Mouse (Mus musculus): Measurements from ENCODE around the gene Gbx2. TPM values are rescaled to one million over a fixed set of nuclear protein-coding genes. Genes with fewer than 3 reads are reported as not detected.

Gene Gbx2
- polyA plus RNA-seq, 1 experiment from 2014 or later, result 33.0 TPM

DNA sequence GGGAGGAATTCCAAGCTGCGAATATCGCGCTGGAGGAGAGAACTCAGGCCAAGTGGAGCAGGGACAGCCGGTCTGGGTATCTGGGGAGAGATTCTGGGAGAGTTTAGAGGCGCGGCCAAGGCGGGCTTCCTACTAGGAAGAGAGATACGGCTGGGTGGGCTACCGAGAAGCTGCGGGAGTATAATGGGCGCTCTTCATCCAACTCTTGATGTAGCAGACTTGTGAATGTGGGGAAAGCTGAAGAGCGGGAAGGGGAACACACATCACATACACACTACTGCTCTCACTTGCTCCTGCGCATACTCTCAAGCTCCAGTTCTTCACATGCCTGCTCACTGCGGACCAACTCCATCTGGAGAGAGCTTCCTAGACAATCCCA is 7.3 kb downstream of the Gbx2 start:
- WGBS, result 14% methylated on average over 14 of the region's 14 CpGs
- H3K4me3 ChIP-seq (ENCODE audit: low read length), result no peak overlapping the region

DNA sequence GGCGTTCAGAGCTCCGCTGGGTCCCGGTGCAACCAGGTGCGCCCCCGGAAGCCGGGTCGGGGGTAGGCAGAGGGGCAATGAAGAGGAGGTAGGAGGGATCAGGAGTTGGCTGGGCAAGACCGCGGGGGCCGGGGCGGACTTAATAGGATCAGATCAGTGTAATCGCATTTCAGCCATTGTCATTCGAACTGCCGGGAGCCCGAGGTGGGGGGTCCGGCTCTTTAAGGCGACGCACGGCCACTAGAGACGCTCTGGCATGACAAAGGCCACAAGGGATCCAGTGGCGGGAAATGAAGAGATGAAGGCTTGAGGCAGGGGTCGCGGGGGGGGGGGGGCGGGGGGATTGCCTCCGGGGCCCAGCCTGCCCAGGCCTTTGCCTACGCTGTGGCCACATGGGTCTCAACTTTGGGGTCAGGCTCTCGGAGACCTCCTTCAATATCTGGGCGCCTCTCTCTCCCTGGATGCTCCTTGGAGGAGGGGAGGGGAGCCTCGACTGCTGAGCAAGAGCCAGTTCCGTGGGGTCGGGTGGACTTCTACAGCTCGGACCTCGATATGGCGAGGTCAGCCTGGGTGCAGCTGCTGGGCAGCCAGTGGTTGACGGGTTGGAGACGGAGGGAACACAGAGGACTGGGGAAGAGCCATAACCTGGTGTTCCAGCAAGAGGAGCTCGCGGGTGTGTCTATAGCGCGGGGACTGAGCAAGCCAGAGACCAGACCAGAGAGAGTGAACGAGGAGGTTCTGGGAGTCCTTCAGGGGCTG is 7.9 kb downstream of the Gbx2 start:
- Histone ChIP-seq H3K4me1 (ENCODE audit: control insufficient read depth, insufficient read depth, low read depth, low read length) (peaks cover 21% of the 10 kb centered on the region), H3K4me3 (ENCODE audit: low read length) (peak overlapping the region; percentile 16), H3K27ac (ENCODE audit: low read depth, low read length) (no peak overlapping the region), H3K9ac (ENCODE audit: low read depth, low read length) (no peak overlapping the region), H3K9me3 (ENCODE audit: control insufficient read depth, low read length) (no peaks in the 10 kb centered on the region), H3K36me3 (ENCODE audit: control insufficient read depth, insufficient read depth, low read length) (no peaks in the 10 kb centered on the region), H3K27me3 (replicated peaks; ENCODE audit: control insufficient read depth, insufficient read depth, low read length) (peaks cover 62% of the 10 kb centered on the region), H3K4me2 (ENCODE audit: low read length) (peak overlapping the region; percentile 51)
- 0 out of 2 replicates have a peak, but pooled peaks have one; percentile 24 for ATAC-seq
- 2% methylated on average over 36 of the region's 41 CpGs for WGBS

More for the DNA sequence above, 7.3 kb downstream of the Gbx2 start:
- H3K4me1 ChIP-seq (ENCODE audit: control insufficient read depth, insufficient read depth, low read depth, low read length), result peaks cover 21% of the 10 kb centered on the region
- H3K9me3 ChIP-seq (ENCODE audit: control insufficient read depth, low read length), result no peaks in the 10 kb centered on the region
- no peak for ATAC-seq
- no peak overlapping the region for H3K27ac ChIP-seq (ENCODE audit: low read depth, low read length)
- no peaks in the 10 kb centered on the region for H3K36me3 ChIP-seq (ENCODE audit: control insufficient read depth, insufficient read depth, low read length)
- peaks cover 64% of the 10 kb centered on the region for H3K27me3 ChIP-seq (replicated peaks; ENCODE audit: control insufficient read depth, insufficient read depth, low read length)
- H3K9ac ChIP-seq (ENCODE audit: low read depth, low read length), result no peak overlapping the region
- peak overlapping the region; percentile 51 for H3K4me2 ChIP-seq (ENCODE audit: low read length)

DNA sequence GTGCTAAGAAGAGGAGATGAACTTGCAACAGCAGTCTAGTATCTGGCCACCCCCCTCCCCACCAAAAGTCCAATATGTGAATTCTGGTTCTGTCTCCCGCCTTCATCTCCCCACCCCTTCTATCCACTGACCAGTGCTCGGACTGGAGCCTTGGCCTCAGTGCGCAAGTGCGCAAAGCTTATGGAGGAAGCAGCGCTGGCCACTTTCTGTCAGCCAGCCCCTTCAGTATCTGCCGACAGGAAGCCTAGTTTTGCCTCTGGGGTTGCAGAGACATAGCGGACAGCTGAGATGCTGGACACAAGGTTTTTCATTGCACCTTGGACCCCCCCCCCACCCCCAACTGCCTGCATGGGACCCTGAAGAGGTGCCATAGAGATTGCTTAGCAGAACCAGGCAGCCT is 8.7 kb downstream of the Gbx2 start:
- Histone ChIP-seq H3K4me2 (ENCODE audit: low read length) (peak overlapping the region; percentile 51), H3K27ac (ENCODE audit: low read depth, low read length) (no peak overlapping the region), H3K27me3 (replicated peaks; ENCODE audit: control insufficient read depth, insufficient read depth, low read length) (peaks cover 64% of the 10 kb centered on the region), H3K4me3 (ENCODE audit: low read length) (no peak overlapping the region), H3K4me1 (ENCODE audit: control insufficient read depth, insufficient read depth, low read depth, low read length) (peaks cover 21% of the 10 kb centered on the region), H3K36me3 (ENCODE audit: control insufficient read depth, insufficient read depth, low read length) (no peaks in the 10 kb centered on the region), H3K9me3 (ENCODE audit: control insufficient read depth, low read length) (no peaks in the 10 kb centered on the region), H3K9ac (ENCODE audit: low read depth, low read length) (no peak overlapping the region)
- 6% methylated on average over 7 of the region's 7 CpGs for WGBS
- no peak for ATAC-seq

DNA sequence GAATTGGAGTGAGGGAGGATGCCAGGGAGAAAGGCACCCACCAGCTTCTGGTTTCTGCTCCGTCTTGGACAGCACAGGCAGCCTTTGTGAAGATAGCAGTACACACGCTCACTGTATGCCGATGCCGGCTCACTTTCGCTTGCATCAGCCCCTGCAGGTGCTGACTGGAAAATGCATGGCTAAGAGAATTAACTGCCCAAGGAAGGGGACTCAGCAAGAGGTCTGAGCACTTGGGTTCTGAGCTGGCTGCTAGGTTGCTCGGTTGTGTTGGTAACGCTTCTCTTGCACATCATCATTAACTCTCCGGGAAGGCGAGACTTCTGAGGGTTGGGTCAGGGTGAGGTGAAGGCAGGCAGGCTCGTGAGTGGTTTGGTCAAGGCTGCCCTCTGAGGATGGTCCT is 9.2 kb downstream of the Gbx2 start:
- Histone ChIP-seq H3K9ac (ENCODE audit: low read depth, low read length) (no peak overlapping the region), H3K36me3 (ENCODE audit: control insufficient read depth, insufficient read depth, low read length) (no peaks in the 10 kb centered on the region), H3K9me3 (ENCODE audit: control insufficient read depth, low read length) (no peaks in the 10 kb centered on the region), H3K27ac (ENCODE audit: low read depth, low read length) (no peak overlapping the region), H3K4me3 (ENCODE audit: low read length) (no peak overlapping the region), H3K4me1 (ENCODE audit: control insufficient read depth, insufficient read depth, low read depth, low read length) (peaks cover 21% of the 10 kb centered on the region), H3K4me2 (ENCODE audit: low read length) (peak overlapping the region; percentile 51; the same call in 1 of the 2 replicates), H3K27me3 (replicated peaks; ENCODE audit: control insufficient read depth, insufficient read depth, low read length) (peaks cover 63% of the 10 kb centered on the region)
- ATAC-seq, result no peak
- 5% methylated on average over 10 of the region's 10 CpGs for WGBS

DNA sequence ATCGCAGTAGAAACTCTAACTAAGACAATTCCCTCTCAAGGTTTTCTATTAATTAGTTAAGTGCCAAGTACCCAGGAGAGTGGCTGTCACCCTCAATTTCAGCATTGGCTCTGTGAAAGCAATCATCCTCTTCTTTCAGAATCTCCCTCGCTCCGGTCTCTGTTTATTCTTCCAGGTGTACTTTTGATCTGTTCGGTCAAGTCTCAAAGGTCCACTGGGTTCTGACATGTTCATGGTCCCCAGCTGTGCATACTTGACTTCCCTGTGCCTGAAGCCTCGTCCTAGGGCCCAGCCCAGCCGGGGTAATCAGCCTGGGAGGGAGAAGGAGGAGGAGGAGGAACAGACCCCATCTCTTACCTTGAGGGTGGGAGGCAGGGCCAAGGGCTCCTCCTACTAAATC is 11.8 kb downstream of the Gbx2 start:
- no peak for ATAC-seq
- Histone ChIP-seq H3K4me3 (ENCODE audit: low read length) (no peak overlapping the region), H3K27ac (ENCODE audit: low read depth, low read length) (no peak overlapping the region), H3K4me1 (ENCODE audit: control insufficient read depth, insufficient read depth, low read depth, low read length) (peaks cover 19% of the 10 kb centered on the region), H3K9me3 (ENCODE audit: control insufficient read depth, low read length) (no peaks in the 10 kb centered on the region), H3K9ac (ENCODE audit: low read depth, low read length) (no peak overlapping the region), H3K4me2 (ENCODE audit: low read length) (no peak overlapping the region), H3K36me3 (ENCODE audit: control insufficient read depth, insufficient read depth, low read length) (no peaks in the 10 kb centered on the region), H3K27me3 (replicated peaks; ENCODE audit: control insufficient read depth, insufficient read depth, low read length) (peaks cover 45% of the 10 kb centered on the region)
- 78% methylated on average over 6 of the region's 6 CpGs for WGBS

DNA sequence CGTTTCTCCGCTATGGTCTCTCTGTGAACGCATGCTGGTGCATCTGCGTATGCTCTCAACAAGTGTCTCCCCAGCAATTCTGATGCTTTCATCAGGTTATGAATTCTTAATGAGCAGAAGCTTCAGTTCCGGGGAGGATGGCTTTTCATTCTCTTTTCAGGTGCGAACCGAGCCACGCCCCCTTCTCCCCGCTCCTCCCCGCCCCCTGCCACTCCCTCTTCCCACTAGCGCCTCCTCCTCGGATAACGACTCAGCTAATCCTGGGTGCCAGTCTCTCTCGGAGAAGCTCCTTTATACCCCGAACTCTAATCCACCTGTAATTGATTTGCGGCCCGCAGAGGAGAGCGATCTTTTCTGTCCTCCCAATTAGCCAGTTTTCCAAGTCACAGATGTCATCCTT is 12.9 kb downstream of the Gbx2 start:
- H3K9me3 ChIP-seq (ENCODE audit: control insufficient read depth, low read length), result no peaks in the 10 kb centered on the region
- peaks cover 39% of the 10 kb centered on the region for H3K27me3 ChIP-seq (replicated peaks; ENCODE audit: control insufficient read depth, insufficient read depth, low read length)
- 39% methylated on average over 18 of the region's 18 CpGs for WGBS
- H3K4me3 ChIP-seq (ENCODE audit: low read length), result no peak overlapping the region
- no peaks in the 10 kb centered on the region for H3K36me3 ChIP-seq (ENCODE audit: control insufficient read depth, insufficient read depth, low read length)
- no peak overlapping the region for H3K9ac ChIP-seq (ENCODE audit: low read depth, low read length)
- ATAC-seq, result no peak
- H3K4me1 ChIP-seq (ENCODE audit: control insufficient read depth, insufficient read depth, low read depth, low read length), result peaks cover 12% of the 10 kb centered on the region
- H3K27ac ChIP-seq (ENCODE audit: low read depth, low read length), result no peak overlapping the region
- no peak overlapping the region for H3K4me2 ChIP-seq (ENCODE audit: low read length)

DNA sequence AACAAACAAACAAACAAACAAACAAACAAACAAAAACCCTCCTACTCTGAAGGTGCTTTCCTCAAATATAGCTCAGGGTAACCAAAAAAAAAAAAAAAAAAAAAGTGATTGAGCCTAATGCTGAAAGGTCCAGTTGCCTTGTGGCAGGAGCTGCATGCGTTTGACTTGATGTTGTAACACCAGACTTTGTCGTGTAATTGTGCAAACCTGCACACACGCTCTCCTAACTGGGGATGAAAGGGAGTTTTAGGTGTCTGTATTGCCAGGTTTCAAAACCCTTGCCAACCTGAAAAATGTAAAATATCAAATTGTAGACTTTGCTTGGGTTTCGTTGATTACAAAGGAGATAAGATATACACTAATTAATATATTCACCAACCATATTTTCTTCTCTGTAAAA is 17.4 kb downstream of the Gbx2 start:
- 87% methylated on average over 4 of the region's 4 CpGs for WGBS
- H3K4me2 ChIP-seq (ENCODE audit: low read length), result no peak overlapping the region
- no peak for ATAC-seq

DNA sequence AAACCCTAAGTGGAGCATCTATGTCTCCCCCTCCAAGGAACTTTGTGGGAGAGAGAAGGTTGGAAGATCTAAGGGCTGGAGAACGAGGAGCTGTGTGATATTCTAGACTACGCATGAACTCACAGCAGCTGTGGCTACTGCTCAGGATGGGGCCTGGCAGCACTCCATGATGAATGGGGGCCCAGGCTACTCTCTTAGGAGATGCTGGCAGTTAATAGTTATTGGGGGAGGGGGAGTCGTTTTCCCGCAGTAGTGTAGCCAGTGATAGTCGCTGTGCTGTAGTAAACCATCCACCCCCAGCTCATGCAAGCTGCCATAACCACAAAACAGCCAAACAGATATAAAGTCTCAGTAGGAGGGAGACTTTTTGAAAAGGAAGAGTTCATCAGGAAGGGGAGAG is 18.6 kb downstream of the Gbx2 start:
- H3K4me1 ChIP-seq (ENCODE audit: control insufficient read depth, insufficient read depth, low read depth, low read length), result peaks cover 3% of the 10 kb centered on the region; the same call in 1 of the 2 replicates
- no peaks in the 10 kb centered on the region; the same call in 1 of the 2 replicates for H3K27me3 ChIP-seq (replicated peaks; ENCODE audit: control insufficient read depth, insufficient read depth, low read length)
- no peak for ATAC-seq
- 23% methylated on average over 5 of the region's 5 CpGs for WGBS
- H3K4me3 ChIP-seq (ENCODE audit: low read length), result no peak overlapping the region
- no peaks in the 10 kb centered on the region for H3K36me3 ChIP-seq (ENCODE audit: control insufficient read depth, insufficient read depth, low read length)
- no peak overlapping the region for H3K4me2 ChIP-seq (ENCODE audit: low read length)
- no peaks in the 10 kb centered on the region for H3K9me3 ChIP-seq (ENCODE audit: control insufficient read depth, low read length)
- H3K27ac ChIP-seq (ENCODE audit: low read depth, low read length), result no peak overlapping the region
- no peak overlapping the region for H3K9ac ChIP-seq (ENCODE audit: low read depth, low read length)

More for the DNA sequence above, 17.4 kb downstream of the Gbx2 start:
- Histone ChIP-seq H3K27me3 (replicated peaks; ENCODE audit: control insufficient read depth, insufficient read depth, low read length) (peaks cover 5% of the 10 kb centered on the region; the same call in 1 of the 2 replicates), H3K4me3 (ENCODE audit: low read length) (no peak overlapping the region), H3K9me3 (ENCODE audit: control insufficient read depth, low read length) (no peaks in the 10 kb centered on the region), H3K9ac (ENCODE audit: low read depth, low read length) (no peak overlapping the region), H3K27ac (ENCODE audit: low read depth, low read length) (no peak overlapping the region), H3K36me3 (ENCODE audit: control insufficient read depth, insufficient read depth, low read length) (no peaks in the 10 kb centered on the region), H3K4me1 (ENCODE audit: control insufficient read depth, insufficient read depth, low read depth, low read length) (peaks cover 3% of the 10 kb centered on the region; the same call in 1 of the 2 replicates)

DNA sequence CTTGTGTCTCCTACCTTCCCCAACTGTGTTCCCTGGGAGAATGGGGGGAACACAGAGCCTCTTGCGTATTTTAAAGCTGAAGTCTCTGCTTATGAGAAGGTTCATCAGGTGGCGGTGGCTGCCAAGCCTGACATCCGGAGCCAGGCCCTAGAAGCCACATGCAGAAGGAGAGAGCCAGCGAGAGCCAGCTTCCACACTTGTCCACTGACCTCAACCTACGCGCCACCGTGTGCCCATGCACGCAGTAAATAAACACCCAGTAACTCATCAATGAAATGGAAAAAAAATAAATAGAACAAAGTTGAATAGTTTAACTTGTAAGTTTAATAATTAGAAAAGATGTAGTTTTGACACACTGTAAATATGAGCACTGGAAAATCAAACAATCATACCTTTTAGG is 21.2 kb downstream of the Gbx2 start:
- Histone ChIP-seq H3K9me3 (ENCODE audit: control insufficient read depth, low read length) (no peaks in the 10 kb centered on the region), H3K4me2 (ENCODE audit: low read length) (no peak overlapping the region), H3K27ac (ENCODE audit: low read depth, low read length) (no peak overlapping the region), H3K4me3 (ENCODE audit: low read length) (no peak overlapping the region), H3K27me3 (replicated peaks; ENCODE audit: control insufficient read depth, insufficient read depth, low read length) (no peaks in the 10 kb centered on the region; the same call in 1 of the 2 replicates), H3K4me1 (ENCODE audit: control insufficient read depth, insufficient read depth, low read depth, low read length) (peaks cover 3% of the 10 kb centered on the region; the same call in 1 of the 2 replicates), H3K9ac (ENCODE audit: low read depth, low read length) (no peak overlapping the region), H3K36me3 (ENCODE audit: control insufficient read depth, insufficient read depth, low read length) (no peaks in the 10 kb centered on the region)
- ATAC-seq, result no peak
- 88% methylated on average over 8 of the region's 8 CpGs for WGBS
